Mouse (Mus musculus): ENCODE data around the gene Daglb. TPM values are rescaled to one million over a fixed set of nuclear protein-coding genes. Genes with fewer than 3 reads are reported as not detected.
"Not testable (repeated sequence)": the region's sequence is repeated elsewhere in the genome, so short reads cannot be mapped to it uniquely, and the experiment has no call there.

The Daglb gene
- polyA plus RNA-seq, 1 experiment from 2014 or later = 13.7 TPM

DNA sequence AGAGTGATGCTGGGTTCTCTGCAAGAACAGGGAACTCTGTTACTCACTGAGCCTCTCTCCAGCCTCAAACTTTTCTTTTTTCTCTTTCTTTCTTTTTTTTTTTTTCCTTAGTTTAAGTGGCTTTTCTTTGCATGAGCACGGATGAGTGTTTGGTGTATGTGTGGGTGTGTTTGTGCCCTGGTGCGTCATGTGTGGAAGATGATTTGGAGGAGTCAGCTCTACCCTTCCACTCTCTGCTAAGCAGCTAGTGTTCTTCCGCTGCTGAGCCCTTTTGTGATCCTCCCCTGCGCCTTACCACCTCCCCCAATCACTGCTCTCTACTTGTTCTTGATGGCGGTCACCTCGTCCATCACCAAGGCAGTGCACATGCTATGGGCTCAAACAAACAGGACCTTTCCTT, 31.3 kb downstream of the Daglb start:
- no peak overlapping the region for H3K4me3 ChIP-seq (ENCODE audit: low read depth, low read length)
- DNase-seq (ENCODE audit: low spot score) (no peak), ATAC-seq (replicated peaks; ENCODE audit: low FRiP score) (no peak)
- no peak overlapping the region for H3K4me2 ChIP-seq
- no peaks in the 10 kb centered on the region for H3K4me1 ChIP-seq (replicated peaks; ENCODE audit: control insufficient read depth, insufficient read depth, low read length)
- peaks cover 10% of the 10 kb centered on the region for H3K36me3 ChIP-seq (ENCODE audit: control insufficient read depth, insufficient read depth, low read length)
- H3K9ac ChIP-seq (ENCODE audit: low read depth, low read length) = no peak overlapping the region
- H3K27me3 ChIP-seq (replicated peaks; ENCODE audit: control insufficient read depth, insufficient read depth, low read length) = no peaks in the 10 kb centered on the region
- H3K27ac ChIP-seq (ENCODE audit: low read depth, low read length) = no peak overlapping the region
- no peaks in the 10 kb centered on the region for H3K9me3 ChIP-seq (ENCODE audit: control insufficient read depth, low read length)
- 94% methylated on average over 6 of the region's 6 CpGs for WGBS

DNA sequence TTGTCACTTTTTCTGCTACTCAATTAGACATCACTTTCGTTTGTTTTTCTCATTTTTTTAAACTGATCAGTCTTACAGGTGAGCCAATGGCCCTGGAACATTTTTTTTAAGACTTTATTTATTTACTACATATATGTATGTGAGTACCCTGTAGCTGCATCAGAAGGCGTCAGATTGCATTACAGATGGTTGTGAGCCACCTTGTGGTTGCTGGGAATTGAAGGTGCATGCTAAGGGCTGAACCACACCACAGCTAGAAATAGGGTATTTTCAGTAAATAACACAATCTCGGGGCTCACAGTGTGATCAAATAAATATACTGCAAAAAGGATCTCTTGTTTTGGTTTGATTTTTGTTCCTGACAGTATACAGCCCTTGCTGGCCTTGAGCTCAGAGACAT, 33.1 kb downstream of the Daglb start:
- no peak for ATAC-seq (replicated peaks; ENCODE audit: low FRiP score)
- Histone ChIP-seq H3K9me3 (ENCODE audit: control insufficient read depth, low read length) (no peaks in the 10 kb centered on the region), H3K36me3 (ENCODE audit: control insufficient read depth, insufficient read depth, low read length) (peaks cover 16% of the 10 kb centered on the region), H3K4me1 (replicated peaks; ENCODE audit: control insufficient read depth, insufficient read depth, low read length) (no peaks in the 10 kb centered on the region), H3K4me2 (no peak overlapping the region), H3K4me3 (ENCODE audit: low read depth, low read length) (no peak overlapping the region), H3K27ac (ENCODE audit: low read depth, low read length) (no peak overlapping the region), H3K9ac (ENCODE audit: low read depth, low read length) (no peak overlapping the region), H3K27me3 (replicated peaks; ENCODE audit: control insufficient read depth, insufficient read depth, low read length) (no peaks in the 10 kb centered on the region)
- 82% methylated on average over 3 of the region's 3 CpGs for WGBS
- DNase-seq (ENCODE audit: low spot score) = no peak

GRCm38 (mm10) chr5:143499197-143499596, 34.8 kb downstream of the Daglb start:
- H3K4me2 ChIP-seq = no peak overlapping the region
- no peak for ATAC-seq (replicated peaks; ENCODE audit: low FRiP score)

DNA sequence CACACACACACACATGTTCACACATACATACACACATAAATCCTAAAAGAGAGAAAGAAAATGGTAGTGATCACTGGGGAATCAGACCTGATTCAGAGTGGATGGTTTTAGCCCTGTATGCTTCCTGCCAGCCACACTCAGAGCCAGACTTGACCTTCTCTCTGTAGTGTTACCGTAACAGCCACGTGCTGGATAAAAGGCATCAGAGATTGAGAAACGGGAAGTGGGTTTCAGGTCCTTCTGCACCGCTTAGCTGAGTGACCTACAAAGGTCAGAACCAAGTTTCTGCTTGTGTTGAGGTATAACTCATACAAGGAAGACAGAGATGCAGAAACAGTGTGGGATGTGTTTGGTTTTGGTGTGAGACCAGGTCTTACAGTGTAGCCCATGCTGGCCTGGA, 35.3 kb downstream of the Daglb start:
- H3K36me3 ChIP-seq (ENCODE audit: control insufficient read depth, insufficient read depth, low read length) = peaks cover 24% of the 10 kb centered on the region
- H3K27me3 ChIP-seq (replicated peaks; ENCODE audit: control insufficient read depth, insufficient read depth, low read length) = no peaks in the 10 kb centered on the region
- no peak overlapping the region for H3K9ac ChIP-seq (ENCODE audit: low read depth, low read length)
- no peaks in the 10 kb centered on the region for H3K4me1 ChIP-seq (replicated peaks; ENCODE audit: control insufficient read depth, insufficient read depth, low read length)
- no peak overlapping the region for H3K4me2 ChIP-seq
- WGBS = 55% methylated on average over 4 of the region's 4 CpGs
- no peaks in the 10 kb centered on the region for H3K9me3 ChIP-seq (ENCODE audit: control insufficient read depth, low read length)
- H3K4me3 ChIP-seq (ENCODE audit: low read depth, low read length) = no peak overlapping the region
- ATAC-seq (replicated peaks; ENCODE audit: low FRiP score) = no peak
- H3K27ac ChIP-seq (ENCODE audit: low read depth, low read length) = no peak overlapping the region
- no peak for DNase-seq (ENCODE audit: low spot score)

More at GRCm38 (mm10) chr5:143499197-143499596, 34.8 kb downstream of the Daglb start:
- no peak for DNase-seq (ENCODE audit: low spot score)
- WGBS = 80% methylated on average over 7 of the region's 7 CpGs
- Histone ChIP-seq H3K4me3 (ENCODE audit: low read depth, low read length) (no peak overlapping the region), H3K4me1 (replicated peaks; ENCODE audit: control insufficient read depth, insufficient read depth, low read length) (no peaks in the 10 kb centered on the region), H3K36me3 (ENCODE audit: control insufficient read depth, insufficient read depth, low read length) (peaks cover 21% of the 10 kb centered on the region), H3K27me3 (replicated peaks; ENCODE audit: control insufficient read depth, insufficient read depth, low read length) (no peaks in the 10 kb centered on the region), H3K9me3 (ENCODE audit: control insufficient read depth, low read length) (no peaks in the 10 kb centered on the region), H3K9ac (ENCODE audit: low read depth, low read length) (no peak overlapping the region), H3K27ac (ENCODE audit: low read depth, low read length) (no peak overlapping the region)

GRCm38 (mm10) chr5:143500711-143501110, 36.3 kb downstream of the Daglb start:
- H3K9ac ChIP-seq (ENCODE audit: low read depth, low read length); H3K4me3 ChIP-seq (ENCODE audit: low read depth, low read length); H3K4me2 ChIP-seq; H3K9me3 ChIP-seq (ENCODE audit: control insufficient read depth, low read length); DNase-seq (ENCODE audit: low spot score); ATAC-seq (replicated peaks; ENCODE audit: low FRiP score); H3K27ac ChIP-seq (ENCODE audit: low read depth, low read length); H3K4me1 ChIP-seq (replicated peaks; ENCODE audit: control insufficient read depth, insufficient read depth, low read length); H3K27me3 ChIP-seq (replicated peaks; ENCODE audit: control insufficient read depth, insufficient read depth, low read length): not testable (repeated sequence)
- WGBS = 90% methylated on average over 12 of the region's 14 CpGs
- H3K36me3 ChIP-seq (ENCODE audit: control insufficient read depth, insufficient read depth, low read length) = peaks cover 26% of the 10 kb centered on the region

DNA sequence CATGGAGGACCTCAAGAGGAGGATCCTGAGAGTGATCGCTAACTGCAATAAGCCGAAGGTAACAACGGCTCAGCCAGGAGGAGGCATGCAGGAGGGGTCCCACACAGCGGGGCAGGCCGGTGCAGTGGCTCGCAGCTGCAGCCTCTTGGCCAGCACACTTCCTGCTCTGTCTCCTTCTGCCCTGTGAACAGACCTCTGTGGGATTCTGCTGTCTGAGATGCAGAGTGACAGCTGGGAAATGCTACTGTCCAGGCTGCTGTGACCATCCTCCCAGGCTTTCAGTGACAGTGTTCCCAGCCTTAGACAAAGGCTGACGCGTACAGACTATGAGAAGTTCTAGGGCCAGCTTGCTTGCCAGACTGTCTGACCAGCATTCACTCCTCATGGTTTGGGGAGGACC, 36.8 kb downstream of the Daglb start:
- 72% methylated on average over 8 of the region's 8 CpGs for WGBS
- no peak for DNase-seq (ENCODE audit: low spot score)
- peaks cover 23% of the 10 kb centered on the region for H3K36me3 ChIP-seq (ENCODE audit: control insufficient read depth, insufficient read depth, low read length)
- no peak overlapping the region for H3K4me2 ChIP-seq
- H3K9ac ChIP-seq (ENCODE audit: low read depth, low read length) = no peak overlapping the region
- no peaks in the 10 kb centered on the region for H3K4me1 ChIP-seq (replicated peaks; ENCODE audit: control insufficient read depth, insufficient read depth, low read length)
- H3K27me3 ChIP-seq (replicated peaks; ENCODE audit: control insufficient read depth, insufficient read depth, low read length) = no peaks in the 10 kb centered on the region
- H3K27ac ChIP-seq (ENCODE audit: low read depth, low read length) = no peak overlapping the region
- no peak overlapping the region for H3K4me3 ChIP-seq (ENCODE audit: low read depth, low read length)
- H3K9me3 ChIP-seq (ENCODE audit: control insufficient read depth, low read length) = no peaks in the 10 kb centered on the region
- ATAC-seq (replicated peaks; ENCODE audit: low FRiP score) = no peak

GRCm38 (mm10) chr5:143501649-143502048, 37.3 kb downstream of the Daglb start:
- Histone ChIP-seq H3K9ac (ENCODE audit: low read depth, low read length) (no peak overlapping the region), H3K27ac (ENCODE audit: low read depth, low read length) (no peak overlapping the region), H3K9me3 (ENCODE audit: control insufficient read depth, low read length) (no peaks in the 10 kb centered on the region), H3K4me2 (no peak overlapping the region), H3K36me3 (ENCODE audit: control insufficient read depth, insufficient read depth, low read length) (peaks cover 23% of the 10 kb centered on the region), H3K4me1 (replicated peaks; ENCODE audit: control insufficient read depth, insufficient read depth, low read length) (no peaks in the 10 kb centered on the region), H3K27me3 (replicated peaks; ENCODE audit: control insufficient read depth, insufficient read depth, low read length) (no peaks in the 10 kb centered on the region), H3K4me3 (ENCODE audit: low read depth, low read length) (no peak overlapping the region)
- no peak for DNase-seq (ENCODE audit: low spot score)
- no peak for ATAC-seq (replicated peaks; ENCODE audit: low FRiP score)
- 78% methylated on average over 2 of the region's 2 CpGs for WGBS

- peaks cover 2% of the 10 kb centered on the region; the same call in 1 of the 2 replicates for H3K4me1 ChIP-seq (replicated peaks; ENCODE audit: control insufficient read depth, insufficient read depth, low read length)
- ATAC-seq (replicated peaks; ENCODE audit: low FRiP score) (0 out of 2 replicates have a peak, but pooled peaks have one; percentile 8), DNase-seq (ENCODE audit: low spot score) (no peak)
- no peak overlapping the region for H3K4me3 ChIP-seq (ENCODE audit: low read depth, low read length)
- H3K27ac ChIP-seq (ENCODE audit: low read depth, low read length) = no peak overlapping the region
- H3K27me3 ChIP-seq (replicated peaks; ENCODE audit: control insufficient read depth, insufficient read depth, low read length) = no peaks in the 10 kb centered on the region
- no peak overlapping the region for H3K4me2 ChIP-seq
- WGBS = 90% methylated on average over 19 of the region's 19 CpGs
- no peaks in the 10 kb centered on the region for H3K9me3 ChIP-seq (ENCODE audit: control insufficient read depth, low read length)
- peaks cover 34% of the 10 kb centered on the region for H3K36me3 ChIP-seq (ENCODE audit: control insufficient read depth, insufficient read depth, low read length)
- H3K9ac ChIP-seq (ENCODE audit: low read depth, low read length) = no peak overlapping the region
These were observed 38.6 kb downstream of the Daglb start for GRCm38 (mm10) chr5:143502899-143503557.

DNA sequence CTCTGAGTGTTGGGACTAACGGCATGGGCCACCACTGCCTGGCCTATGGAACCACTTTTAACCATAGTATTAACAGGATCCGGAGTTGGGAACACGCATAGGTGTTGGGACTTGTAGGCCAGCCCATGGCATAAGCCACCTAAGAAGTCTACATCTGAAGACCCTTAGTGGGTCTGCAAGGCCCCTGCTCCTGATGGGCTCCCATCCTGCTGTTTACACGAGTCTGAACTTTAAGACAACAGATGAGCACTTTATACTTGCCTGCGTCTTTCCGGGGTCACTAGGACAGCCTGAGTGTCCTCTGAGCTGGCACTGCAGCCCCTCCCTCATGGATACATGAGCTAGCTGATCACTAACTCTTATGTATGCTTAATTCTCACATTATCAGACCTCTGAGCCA, 39.4 kb downstream of the Daglb start:
- peaks cover 36% of the 10 kb centered on the region for H3K36me3 ChIP-seq (ENCODE audit: control insufficient read depth, insufficient read depth, low read length)
- peaks cover 9% of the 10 kb centered on the region for H3K4me1 ChIP-seq (replicated peaks; ENCODE audit: control insufficient read depth, insufficient read depth, low read length)
- WGBS = 93% methylated on average over 6 of the region's 6 CpGs
- ATAC-seq (replicated peaks; ENCODE audit: low FRiP score) = no peak
- H3K9me3 ChIP-seq (ENCODE audit: control insufficient read depth, low read length) = no peaks in the 10 kb centered on the region
- H3K9ac ChIP-seq (ENCODE audit: low read depth, low read length) = no peak overlapping the region
- H3K27ac ChIP-seq (ENCODE audit: low read depth, low read length) = no peak overlapping the region
- H3K27me3 ChIP-seq (replicated peaks; ENCODE audit: control insufficient read depth, insufficient read depth, low read length) = no peaks in the 10 kb centered on the region
- no peak overlapping the region for H3K4me3 ChIP-seq (ENCODE audit: low read depth, low read length)
- no peak overlapping the region for H3K4me2 ChIP-seq
- no peak for DNase-seq (ENCODE audit: low spot score)
